Mouse (Mus musculus) kidney, postnatal 10 days (tissue): ENCODE data around the gene Cd47.

Source experiments
- DNase-seq: peaks from one replicate; pipeline ENCODE4 v3.0.0; 2021; ENCODE audit warnings: mixed read lengths

Cd47 gene

DNA sequence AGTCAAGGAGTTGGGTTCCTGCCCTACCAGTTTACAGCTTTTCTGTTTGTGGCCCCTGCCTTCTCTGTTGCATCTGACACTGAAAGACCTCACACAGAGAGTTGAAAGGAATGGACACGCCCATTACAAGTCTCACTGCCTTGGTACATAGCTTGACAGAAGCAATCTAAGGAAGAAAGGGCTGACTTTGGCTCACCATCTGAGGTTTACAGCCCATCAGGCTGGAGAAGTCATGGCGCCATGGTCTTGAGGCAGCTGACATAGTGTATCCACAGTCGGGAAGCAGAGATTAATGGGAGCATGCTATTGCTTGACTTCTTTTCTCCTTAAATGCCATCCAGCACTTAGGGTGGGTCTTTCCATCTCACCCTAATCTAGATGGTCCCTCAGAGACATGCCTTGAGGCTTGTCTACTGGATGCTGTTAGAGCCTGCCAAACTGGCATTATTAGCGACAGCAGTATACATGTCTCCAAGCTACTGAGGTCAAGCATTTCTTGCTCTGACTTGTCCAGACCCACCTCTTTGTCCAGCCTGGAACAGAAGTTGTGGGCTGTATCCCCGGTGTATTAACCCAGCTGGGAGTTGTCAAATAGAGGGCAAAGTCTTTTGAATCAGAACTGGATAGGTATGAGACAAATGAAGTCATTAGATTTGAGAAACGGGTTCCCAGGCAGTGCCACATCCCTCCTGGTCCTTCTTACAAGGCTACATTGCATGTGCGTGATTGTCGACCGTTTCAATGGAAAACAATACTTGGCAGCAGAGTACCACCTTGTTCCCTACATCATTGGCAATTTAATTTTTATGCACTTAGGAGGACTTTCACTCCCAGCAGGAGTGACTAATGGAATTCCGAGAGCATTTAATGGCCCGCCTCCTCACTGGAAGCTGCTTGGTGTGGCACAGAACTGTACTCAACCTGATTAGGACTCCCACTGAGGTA, 115.5 kb downstream of the Cd47 start:
- no peak for DNase-seq

DNA sequence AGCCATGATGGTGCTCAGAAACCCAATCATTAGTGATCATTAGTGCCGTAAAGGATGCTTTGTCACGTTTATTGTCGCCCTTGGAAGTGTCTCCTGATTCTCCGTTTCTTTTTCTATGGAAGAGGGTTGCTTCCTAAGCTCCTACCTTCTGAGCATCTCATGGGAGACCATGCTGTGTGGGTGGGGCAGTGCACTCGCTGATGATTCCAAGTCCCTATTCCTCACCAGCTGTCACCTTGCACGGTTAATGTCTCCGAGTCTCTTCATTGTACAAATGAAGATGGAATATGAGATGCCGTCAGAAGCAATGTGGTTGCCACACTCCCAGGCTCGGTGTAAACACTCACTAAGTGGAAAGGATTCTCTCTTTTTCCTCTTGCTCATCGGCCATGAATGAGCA, 119.9 kb downstream of the Cd47 start:
- DNase-seq, result no peak

DNA sequence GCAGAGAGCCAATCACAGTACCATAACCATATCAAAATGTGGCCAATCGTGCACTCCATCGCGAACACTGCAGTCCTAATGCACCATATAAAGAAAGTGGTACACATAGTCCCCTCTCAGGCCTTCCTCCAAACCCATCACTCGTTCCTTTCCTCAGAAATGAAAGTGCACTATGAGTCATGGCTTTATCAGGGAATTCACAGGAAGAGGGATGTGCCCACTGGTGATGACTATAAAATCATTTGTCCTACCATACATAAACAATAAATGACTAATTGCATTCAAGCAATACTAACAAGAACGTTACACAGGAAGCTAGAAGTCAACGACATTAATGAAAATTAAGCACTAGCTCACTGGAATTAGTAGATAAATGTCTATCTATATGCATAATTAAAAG, 121.3 kb downstream of the Cd47 start:
- no peak for DNase-seq

DNA sequence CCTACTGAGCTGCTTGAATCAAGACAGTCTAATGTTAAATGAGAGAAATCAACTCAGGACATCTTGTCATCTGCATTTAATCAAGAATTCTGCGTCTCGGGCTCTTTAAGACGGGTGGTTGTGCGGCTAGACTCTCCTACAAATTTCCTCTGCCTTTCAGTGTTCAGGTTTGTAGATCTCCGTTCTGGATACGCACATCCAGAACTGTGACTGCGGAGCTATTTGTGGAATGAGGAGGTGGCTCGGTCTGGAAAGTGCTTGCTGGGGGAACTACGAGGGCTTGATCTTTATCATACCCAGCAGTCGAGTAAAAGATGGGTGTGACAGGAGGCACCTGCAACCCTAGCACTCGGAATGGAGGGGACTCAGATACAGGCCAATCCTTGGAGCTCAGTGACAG, 121.8 kb downstream of the Cd47 start:
- DNase-seq, result no peak

DNA sequence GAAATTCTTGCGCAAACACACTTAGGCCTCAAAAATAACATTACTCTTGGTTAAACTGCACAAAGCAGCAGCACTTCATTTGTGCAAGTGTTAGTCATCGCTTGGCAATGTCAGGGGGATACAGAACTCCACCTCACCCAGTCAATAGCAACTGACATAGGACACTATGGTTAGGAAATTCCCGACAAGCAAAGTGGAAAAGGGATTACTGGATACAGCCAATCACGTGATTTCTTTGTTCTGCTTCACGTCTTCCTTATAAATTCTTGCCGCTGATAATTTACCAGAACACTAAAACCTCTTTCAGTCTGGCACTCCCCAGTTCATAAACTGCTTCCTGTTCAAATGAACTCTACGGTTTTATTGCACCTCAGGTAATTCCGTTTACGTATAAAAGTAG, 123.4 kb downstream of the Cd47 start:
- DNase-seq, result no peak

DNA sequence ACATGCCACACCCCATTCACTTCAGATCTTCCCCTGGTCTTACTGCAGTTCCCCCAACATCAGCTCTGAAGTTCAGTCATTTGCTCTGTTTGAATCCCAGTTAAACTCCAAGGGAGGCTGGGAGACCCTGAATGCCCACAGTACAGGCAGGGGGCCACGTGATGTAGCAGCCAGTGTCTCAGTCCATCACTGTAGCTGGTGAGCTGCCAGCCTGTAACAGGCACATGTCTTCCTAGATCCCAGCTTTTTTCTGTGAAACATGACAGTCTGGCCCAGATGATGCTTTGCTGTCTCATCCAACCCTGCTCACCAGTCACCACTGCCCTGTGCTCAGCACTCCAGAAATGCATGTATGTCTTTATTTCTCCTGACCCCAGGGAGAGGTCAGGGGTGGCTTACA, 124.6 kb downstream of the Cd47 start:
- DNase-seq, result no peak

DNA sequence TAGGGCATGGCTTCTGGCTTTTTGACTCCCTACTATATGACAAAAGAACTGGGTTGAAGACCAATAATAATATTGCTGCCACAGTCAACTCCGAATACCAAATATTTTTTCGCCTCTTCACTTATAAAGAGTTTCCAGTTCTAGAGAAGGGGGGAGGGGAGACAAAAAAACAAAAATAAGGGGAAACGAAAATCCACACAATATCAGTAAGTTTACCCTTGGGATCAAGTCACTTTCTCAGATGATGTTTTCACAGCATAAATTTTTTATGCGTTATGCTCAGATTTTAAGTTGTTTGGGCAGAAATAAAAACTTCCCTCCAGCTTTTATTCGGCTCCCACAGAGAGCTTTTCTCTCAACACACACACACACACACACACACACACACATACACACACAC, 132.9 kb downstream of the Cd47 start:
- DNase-seq, result no peak

DNA sequence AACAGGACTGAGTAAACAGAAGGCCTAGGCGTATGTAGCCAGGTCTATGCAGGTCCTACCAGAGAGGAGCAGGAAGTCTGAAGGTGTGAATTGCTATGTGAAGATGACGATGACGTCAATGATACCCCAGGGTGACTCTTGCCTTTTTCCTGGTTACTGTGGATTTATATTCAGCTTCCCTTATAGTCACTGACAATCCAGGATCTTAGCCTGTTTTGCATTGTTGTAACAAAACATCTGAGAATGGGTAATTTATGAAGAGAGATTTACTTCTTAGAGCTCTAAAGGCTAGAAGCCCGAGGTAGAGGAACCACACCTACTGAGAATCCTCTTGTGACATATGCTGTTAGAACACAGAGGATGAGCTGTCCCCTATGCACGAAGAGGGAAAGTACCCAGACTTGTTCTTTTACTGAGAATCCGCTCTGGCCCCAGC, 135.7 kb downstream of the Cd47 start:
- DNase-seq, result no peak

DNA sequence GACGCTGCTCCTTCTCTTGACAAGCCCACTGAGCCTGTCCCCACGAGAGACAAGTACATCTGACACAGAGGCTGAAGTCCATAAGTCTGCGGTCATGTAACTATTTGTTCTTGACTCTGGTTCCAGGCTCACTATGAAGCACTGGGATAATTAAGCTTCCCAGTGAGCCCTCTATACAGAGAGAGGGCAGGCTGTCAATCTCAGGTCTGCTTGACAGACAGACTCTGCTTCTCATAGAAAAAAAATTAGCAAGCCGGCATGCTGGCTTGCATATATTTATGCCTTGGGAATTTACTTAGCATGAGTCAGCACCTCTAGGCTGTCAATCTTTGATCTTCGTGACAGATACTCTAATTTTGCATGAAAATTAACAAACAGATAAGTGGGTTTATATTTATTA, 136.5 kb downstream of the Cd47 start:
- no peak for DNase-seq

DNA sequence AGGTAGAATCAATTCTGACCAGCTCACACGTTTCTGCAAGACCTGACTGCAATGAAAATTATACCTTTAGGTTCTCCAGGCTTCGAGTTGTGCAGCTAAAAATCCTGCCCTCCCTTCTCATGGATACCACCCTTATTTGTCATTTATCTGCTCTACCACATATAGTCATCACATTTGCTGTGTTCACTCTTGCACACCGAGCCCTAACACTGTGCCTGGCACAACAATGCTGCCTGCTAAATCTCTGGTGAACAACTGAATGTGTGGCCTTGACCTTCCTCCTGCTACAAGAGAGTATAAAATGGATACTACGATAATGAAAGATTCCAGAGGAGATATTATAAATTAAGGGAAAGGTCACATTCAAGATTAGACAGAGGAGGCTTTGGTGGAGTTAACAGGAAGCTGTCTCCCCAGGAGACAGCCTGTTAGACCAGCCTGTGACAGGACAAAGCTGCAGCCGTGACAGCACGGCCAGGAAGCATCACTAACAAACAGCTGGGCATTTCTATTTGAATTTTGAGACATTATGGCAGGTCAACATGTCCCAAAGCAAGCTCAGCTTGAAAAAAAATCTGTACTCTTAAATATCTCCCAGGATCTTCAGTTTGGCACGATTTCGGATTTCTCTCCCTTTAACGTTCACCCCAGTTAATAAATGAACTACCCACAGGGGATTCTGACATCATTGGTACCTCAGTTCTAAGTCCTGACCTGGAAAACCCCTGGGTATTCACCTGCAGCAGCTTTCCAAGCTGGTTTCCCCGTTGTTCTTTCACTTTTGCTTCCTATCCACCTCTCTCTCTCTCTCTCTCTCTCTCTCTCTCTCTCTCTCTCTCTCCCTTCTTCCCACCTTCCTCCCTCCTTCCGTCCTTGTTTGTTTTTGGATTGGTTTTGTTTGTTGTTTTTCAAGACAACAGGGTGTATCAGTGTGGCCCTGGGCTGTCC, 137.2 kb downstream of the Cd47 start:
- DNase-seq, result peak; percentile 54

DNA sequence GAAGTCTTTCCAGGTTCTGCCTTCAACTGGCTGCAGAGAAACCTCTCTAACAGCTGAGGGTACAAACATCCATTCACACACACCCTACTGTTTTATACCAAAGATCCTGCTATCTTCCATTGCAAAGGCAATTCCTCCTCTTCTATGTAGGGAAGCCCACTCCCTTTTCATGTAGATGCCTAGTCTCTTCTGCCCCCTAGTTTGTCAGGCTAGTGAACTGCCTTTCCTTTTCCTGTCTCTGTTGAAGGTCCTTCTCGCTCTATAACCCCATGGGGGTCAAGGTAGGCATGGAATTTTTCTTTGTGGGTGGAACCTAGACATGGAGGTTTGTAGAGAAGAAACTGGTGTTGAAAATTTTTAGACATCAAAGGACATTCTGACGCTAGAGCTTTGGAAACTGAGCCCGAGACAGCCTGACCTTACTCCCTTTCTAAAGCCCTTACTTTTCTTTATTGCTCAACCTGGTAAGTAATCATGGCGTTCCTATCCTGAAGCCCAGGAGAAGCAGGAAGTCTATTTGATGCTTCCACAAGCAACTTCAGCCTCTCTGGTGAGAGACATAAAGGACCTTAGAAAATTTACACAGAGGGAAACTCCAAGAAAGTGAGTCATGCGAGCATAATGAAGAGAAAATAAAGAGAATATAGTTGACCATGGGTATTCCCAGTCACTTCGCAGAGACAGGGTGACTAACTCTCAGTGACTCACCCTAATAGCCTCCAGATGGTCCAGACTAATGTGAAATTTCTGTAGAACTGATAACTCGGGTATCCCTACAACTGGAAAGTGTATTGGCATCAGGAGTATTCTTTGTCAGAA, 138.4 kb downstream of the Cd47 start:
- no peak for DNase-seq

DNA sequence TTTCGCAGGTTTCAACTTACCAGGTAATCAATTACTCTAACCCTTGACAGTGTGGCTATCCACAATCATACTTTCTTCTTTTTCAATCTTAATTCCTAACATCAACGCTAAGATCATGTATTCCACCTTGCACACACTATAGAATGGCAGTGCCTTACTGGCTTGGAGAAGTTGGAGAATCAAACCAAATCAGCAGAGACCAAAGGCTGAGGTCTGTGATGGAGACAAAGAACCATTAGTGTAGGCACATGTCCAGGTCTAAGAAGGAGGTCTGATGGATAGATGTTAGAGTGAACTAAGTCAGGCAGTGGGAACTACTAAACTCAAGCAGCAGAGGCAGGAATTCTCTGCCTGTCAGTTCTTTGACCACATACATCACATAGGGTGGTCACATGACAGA, 139.0 kb downstream of the Cd47 start:
- no peak for DNase-seq

DNA sequence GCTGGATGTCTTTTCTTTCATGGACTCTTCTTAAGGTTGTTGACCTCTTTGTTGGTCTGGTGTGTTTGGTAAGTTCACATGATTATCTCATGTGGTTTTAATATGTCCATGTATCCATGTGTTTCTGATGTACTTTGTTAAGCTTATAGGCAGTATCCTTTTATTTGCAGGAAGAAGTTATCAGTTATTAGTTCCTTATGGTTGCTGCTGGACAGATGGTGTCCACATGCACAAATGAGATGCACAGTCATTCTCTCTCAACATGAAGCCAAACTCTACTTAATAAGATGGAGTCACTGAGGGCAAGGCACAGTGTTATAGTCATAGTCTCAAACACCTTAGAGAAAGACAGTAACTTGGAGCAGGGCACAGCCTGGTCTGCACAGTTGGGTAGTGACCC, 140.1 kb downstream of the Cd47 start:
- DNase-seq, result no peak

DNA sequence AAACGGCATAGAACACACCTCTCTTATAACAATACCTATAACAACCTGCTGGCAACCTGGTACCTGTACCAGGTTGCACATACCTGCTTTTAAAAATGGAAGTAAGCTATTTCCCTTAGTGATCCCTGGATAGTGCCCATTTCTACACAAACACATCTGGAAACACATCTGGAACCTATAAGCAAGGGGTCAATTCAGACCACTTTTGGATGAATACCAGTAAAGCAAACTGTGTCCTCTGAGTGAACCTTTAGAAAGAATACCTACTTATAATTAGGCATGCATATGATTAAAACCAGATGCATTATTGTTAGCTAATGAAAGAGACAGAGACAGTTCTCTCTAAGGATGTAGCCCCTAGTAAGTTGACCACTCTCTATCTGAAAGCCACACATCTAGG, 140.7 kb downstream of the Cd47 start:
- DNase-seq, result no peak

DNA sequence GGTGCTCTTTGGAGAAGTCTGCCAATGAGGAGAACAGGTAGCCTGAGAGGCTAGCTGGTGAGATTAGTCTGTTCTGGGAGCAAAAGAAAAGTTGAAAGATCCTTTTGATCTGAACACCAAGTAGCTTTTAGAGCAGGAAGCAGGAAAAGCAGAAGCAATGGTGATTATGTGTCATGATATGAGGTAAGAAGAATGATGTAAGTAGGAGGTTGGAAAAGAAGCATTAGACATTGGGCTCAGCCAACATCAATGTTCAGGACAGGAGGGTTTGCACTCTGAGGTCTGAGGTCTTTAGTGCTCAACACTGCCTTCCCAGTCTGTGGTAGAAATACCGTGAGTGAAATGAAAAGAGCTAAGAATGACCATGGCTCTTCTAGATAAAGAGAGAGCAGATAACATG, 143.4 kb downstream of the Cd47 start:
- DNase-seq, result no peak

DNA sequence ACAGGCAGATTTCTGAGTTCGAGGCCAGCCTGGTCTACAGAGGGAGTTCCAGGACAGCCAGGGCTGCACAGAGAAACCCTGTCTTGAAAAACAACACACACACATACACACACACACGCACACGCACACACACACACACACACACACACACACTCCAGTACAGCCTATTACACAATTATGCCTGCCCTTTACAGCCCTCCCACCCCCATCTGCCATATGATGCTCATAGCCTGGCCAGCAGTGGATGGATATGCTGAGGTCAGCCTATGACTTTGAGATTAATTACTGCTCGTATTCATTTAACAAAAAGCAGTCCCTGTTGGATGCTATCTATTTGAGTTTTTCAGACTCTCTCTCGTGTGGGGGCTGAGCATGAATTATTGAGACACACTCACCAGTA, 144.8 kb downstream of the Cd47 start:
- no peak for DNase-seq

DNA sequence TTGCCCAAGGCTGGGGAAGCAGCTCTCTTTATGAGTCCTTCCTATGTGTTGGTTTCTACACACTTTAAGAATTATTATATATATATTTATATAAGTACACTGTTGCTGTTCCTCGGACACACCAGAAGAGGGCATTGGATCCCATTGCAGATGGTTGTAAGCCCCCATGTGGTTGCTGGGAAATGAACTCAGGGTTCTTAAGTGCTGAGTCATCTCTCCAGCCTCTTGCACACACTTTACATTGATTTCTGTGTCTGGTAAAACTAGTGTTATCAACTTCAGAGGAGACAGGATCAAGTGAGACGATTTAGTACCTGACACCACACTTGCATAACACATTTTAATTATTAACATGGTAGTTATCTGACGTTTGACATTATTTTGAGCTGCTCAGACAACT, 146.7 kb downstream of the Cd47 start:
- DNase-seq, result no peak

DNA sequence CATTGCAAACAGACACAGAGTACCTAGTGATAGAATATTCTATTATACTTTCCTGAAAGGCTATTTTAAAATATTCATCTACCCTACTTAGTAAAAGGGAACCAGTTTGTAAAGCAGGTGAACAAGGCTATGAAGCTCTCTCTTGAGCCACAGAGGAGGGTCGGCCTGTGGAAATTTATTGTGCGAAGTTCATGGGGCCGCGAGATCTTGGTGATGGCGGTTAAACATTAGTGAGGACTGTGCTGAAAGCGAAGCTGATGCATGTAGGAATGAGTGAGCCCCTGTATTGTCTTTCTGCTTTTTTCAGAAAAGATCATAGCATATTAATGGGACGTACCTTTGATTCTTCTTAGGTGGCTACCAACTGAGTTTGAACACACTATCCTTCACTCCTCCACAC, 147.3 kb downstream of the Cd47 start:
- no peak for DNase-seq

DNA sequence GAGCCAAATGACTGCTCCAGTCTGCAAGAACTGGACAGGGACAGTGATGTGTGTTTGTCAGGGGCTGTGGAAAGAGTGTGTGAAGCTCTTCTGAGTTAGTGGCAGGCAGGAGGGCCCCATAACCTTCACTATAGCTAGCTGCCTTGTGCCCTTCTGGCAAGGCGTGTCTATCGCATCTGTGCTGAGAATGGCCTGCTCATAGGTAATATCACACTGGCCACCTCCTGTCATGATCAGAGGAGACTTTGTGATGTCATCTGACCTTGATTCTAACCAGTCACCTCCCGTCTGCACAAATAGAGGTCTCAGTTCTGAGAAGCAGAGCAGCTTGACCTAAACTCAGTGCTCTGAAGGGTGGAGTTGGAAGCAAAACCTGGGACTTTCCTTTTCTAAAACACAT, 148.0 kb downstream of the Cd47 start:
- no peak for DNase-seq

DNA sequence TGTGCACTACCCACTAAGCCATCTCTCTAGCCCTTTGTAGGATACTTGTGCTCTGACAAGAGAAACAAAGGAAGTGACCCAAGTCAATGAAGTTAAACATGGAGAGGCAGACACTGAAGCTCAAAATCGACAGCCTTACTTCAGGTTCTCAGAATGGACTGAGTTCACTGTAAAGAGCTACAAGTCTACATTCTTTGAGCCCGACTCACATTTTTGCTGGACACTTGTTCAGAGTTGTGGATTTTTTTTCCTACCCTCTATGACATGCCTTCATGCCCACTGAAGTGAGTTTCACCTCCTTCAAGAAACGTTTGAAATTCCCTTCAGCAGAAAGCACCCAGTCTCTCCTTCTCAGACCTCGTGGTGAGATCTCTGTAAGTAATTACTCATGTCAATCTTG, 148.9 kb downstream of the Cd47 start:
- DNase-seq, result no peak

DNA sequence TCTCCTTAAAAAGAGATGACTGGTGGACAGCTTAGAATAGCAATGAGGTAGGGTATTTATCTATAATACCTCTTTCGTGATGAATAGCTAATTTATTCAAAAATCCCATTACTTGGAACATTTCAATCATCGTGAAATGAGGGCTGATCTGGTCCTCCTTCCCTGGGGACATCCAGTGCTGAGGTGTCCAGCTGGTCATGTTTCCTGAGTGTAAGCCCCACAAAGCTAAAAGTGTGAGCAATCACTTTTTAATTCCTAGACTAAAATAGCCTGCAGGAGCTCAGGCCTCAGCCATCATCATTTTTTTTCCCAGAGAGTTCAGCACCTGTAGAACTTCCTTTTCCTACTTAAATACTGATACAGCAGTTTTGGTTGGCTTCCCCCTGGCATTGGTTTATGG, 150.0 kb downstream of the Cd47 start:
- DNase-seq, result no peak

DNA sequence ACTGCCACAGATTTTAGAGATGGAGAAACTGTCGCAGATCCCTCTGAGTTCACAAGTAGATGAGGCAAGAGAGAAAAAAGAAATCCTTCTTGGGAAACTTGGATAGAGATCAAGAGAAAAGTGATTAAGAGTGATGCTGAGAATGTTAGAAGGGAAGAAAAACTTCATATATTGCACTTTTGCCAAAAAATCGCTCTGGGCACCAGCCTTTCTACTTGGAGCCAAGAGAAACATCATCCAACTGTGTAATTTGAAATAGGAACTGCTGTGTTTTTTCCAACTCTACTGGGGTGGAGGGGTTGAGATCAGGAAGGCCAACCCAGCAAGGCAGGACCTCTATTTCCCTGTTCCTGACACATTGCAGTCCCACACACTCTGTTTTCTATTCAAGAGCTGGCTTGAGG, 151.0 kb downstream of the Cd47 start:
- DNase-seq, result peak; percentile 32

DNA sequence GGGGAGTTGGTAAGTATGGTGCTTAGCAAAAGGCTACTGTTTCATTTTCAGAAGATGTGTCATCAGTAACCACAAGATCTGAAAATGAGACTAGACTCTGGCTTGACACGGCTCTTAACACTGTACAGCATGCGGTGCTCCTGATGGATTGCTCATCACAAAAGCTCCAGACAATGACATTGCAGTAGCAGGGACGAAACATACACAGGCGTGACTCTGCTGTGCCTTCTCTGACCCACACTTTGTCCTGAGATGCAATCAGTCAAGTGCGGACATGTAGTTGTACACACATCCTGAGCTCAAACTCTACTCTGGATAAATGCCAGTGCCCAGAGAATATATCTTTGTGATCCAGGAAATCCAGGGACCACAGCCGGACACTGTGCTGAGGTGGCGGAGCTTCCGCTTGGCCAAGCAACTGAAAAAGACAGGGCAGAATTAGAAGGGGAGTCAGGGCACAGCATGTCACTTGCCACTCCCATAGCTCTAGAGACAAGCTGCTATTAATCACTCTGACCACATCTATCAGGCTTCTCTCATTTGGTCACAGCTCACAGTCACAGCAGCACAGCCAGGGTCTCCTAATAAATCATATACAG, 151.7 kb downstream of the Cd47 start:
- peak; percentile 51 for DNase-seq
